Mouse (Mus musculus) midbrain, embryonic 15.5 days (tissue): ENCODE data around the gene Gatad1. TPM values are rescaled to one million over a fixed set of nuclear protein-coding genes. Genes with fewer than 3 reads are reported as not detected.
A peak's percentile ranks its signal among the peaks of the same experiment; 100 is the strongest.
"Not testable (repeated sequence)": the region's sequence is repeated elsewhere in the genome, so short reads cannot be mapped to it uniquely, and the experiment has no call there.

Experiments used
- ATAC-seq: fragments of 200-750 bp; cut with Nextera tagmentation; replicated peaks from 2 replicates; pipeline ENCODE4 v1.8.0; 2017; ENCODE audit warnings: moderate TSS enrichment
- H3K27ac ChIP-seq: fragments of 300-500 bp; sonication (generic); 2 replicates; pipeline ENCODE4 v1.5.1; 2015; ENCODE audit warnings: mild to moderate bottlenecking, inconsistent platforms
- H3K27me3 ChIP-seq: fragments of 300-500 bp; sonication (generic); replicated peaks from 2 replicates; pipeline ENCODE4 v1.6.1; 2015; ENCODE audit warnings: inconsistent platforms
- H3K36me3 ChIP-seq: fragments of 300-500 bp; sonication (generic); replicated peaks from 2 replicates; pipeline ENCODE4 v1.6.1; 2015; ENCODE audit warnings: inconsistent platforms
- H3K4me1 ChIP-seq: fragments of 300-500 bp; sonication (generic); 2 replicates; pipeline ENCODE4 v1.6.1; 2015; ENCODE audit warnings: inconsistent platforms
- H3K4me2 ChIP-seq: fragments of 300-500 bp; sonication (generic); 2 replicates; pipeline ENCODE4 v1.6.1; 2015; ENCODE audit warnings: inconsistent platforms, mild to moderate bottlenecking, moderate library complexity
- H3K4me3 ChIP-seq: fragments of 300-500 bp; sonication (generic); 2 replicates; pipeline ENCODE4 v1.5.1; 2015; ENCODE audit warnings: mild to moderate bottlenecking, inconsistent platforms
- H3K9ac ChIP-seq: fragments of 300-500 bp; sonication (generic); 2 replicates; pipeline ENCODE4 v1.6.1; 2015; ENCODE audit warnings: mild to moderate bottlenecking, inconsistent platforms
- H3K9me3 ChIP-seq: fragments of 300-500 bp; sonication (generic); 2 replicates; pipeline ENCODE4 v1.6.1; 2016; ENCODE audit warnings: inconsistent platforms
- WGBS: fragments of 180-500 bp; shearing (Covaris S2); methylation state at CpG from one replicate; pipeline ENCODE4 v1.1.7; 2015; ENCODE audit warnings: mixed read lengths; 5-methylcytosine and 5-hydroxymethylcytosine counted together
- polyA plus RNA-seq: library from polyadenylated mRNA; unstranded; fragments of >200 nt; fragmentation: Nextera tagmentation; extraction: Ambion mirVana; gene quantifications from 2 replicates; pipeline ENCODE4 v1.2.1, GENCODE M21; 2015

The Gatad1 gene
- polyA plus RNA-seq, 1 experiment from 2014 or later = 59.5 TPM

DNA sequence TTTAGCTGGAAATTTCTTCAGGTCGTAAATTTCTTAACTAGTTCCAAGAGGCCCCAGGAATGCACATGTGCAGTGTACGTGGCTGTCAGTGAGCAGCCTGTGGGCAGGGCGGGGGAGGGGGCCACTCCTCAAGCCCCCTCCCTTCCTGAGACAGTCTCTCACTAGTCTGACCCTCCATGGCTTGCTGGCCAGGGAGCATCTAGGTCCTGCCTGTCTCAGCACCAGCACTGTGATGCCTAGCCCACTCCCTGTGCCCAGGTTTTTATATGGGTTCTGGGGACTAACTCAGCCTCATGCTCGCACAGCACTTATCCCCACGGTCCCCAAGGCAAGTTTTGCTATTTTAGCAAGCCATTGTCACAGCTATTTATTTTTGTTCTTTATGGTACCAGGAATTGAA, 24.7 kb downstream of the Gatad1 start:
- H3K4me2 ChIP-seq = no peak overlapping the region
- H3K36me3 ChIP-seq = peaks cover 21% of the 10 kb centered on the region; the same call in 1 of the 2 replicates
- H3K27ac ChIP-seq = no peak overlapping the region
- H3K27me3 ChIP-seq = no peaks in the 10 kb centered on the region
- no peak overlapping the region for H3K9ac ChIP-seq
- no peaks in the 10 kb centered on the region for H3K4me1 ChIP-seq
- no peak overlapping the region for H3K4me3 ChIP-seq
- no peaks in the 10 kb centered on the region for H3K9me3 ChIP-seq
- 0 out of 2 replicates have a peak, but pooled peaks have one; percentile 30 for ATAC-seq
- WGBS = 82% methylated on average over 5 of the region's 5 CpGs

DNA sequence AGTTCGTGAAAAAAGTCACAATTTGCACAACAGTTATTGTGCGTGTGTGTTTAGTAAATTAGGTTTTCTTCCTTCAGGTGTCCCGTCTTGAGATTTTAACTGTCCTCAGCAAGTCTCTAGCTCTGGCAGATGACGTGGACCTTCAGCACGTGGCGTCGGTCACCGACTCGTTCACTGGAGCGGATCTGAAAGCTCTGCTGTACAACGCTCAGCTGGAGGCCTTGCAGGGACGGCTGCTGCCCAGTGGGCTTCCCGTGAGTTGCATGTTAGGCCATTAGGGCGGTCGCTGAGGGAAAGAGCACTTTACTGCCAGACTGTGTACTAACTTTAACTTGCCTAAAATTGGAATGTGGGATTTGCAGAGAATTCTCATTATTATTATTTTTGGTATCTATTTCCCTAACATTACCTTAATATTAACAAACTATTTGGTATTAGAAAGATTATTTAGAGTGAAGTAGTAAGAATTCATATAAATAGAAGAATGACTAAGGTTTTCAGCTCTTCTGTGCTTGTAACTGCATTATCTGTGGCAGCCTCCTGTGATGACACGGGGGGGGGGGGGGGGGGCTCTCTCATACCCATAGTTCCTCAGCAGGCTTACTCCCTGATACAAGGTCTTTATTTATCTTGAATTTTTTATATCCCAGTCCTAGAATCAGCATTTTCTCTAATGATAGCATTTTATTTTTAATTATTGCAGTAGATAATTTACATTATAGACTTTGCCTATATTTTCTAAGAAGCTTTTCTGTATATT, 25.3 kb downstream of the Gatad1 start:
- Histone ChIP-seq H3K9ac (no peak overlapping the region), H3K4me1 (no peaks in the 10 kb centered on the region), H3K36me3 (peaks cover 21% of the 10 kb centered on the region; the same call in 1 of the 2 replicates), H3K27ac (no peak overlapping the region), H3K4me3 (no peak overlapping the region), H3K9me3 (no peaks in the 10 kb centered on the region), H3K27me3 (no peaks in the 10 kb centered on the region), H3K4me2 (no peak overlapping the region)
- WGBS = 56% methylated on average over 16 of the region's 16 CpGs
- ATAC-seq = no peak

DNA sequence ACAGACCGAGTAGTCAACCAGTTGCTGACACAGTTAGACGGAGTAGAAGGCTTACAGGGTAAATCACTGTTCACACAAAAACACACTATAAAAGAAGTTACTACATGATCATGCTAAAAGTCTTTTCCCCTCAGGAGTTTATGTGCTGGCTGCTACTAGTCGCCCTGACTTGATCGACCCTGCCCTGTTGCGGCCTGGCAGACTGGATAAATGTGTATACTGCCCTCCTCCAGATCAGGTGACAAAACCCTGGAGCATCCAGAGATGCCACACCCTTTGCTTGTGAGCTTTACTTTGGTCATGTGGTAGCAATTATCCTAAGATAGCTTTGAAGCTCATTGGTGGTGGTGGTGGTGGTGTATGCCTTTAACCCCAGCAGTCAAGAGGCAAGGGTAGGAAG, 26.9 kb downstream of the Gatad1 start:
- H3K4me2 ChIP-seq = no peak overlapping the region
- WGBS = 90% methylated on average over 5 of the region's 5 CpGs

DNA sequence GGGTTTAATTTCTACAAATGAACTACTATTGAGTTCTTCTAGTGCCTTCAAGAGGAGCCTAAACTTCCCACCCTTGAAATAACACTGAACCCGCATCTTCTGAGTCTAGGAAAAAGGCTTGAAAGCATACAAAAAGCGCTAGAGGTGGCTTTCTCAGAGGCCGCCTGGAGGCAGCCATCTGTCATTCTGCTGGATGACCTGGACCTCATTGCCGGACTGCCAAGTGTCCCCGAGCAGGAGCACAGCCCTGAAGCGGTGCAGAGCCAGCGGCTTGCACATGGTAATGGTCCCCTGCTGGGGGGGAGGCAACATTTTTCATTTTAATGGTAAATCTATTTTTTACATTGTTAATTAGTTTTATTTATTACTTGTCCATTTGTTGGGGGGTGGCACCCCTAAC, 36.5 kb downstream of the Gatad1 start:
- Histone ChIP-seq H3K27me3 (no peaks in the 10 kb centered on the region), H3K9ac (no peak overlapping the region), H3K36me3 (peaks cover 48% of the 10 kb centered on the region), H3K4me2 (no peak overlapping the region), H3K27ac (no peak overlapping the region), H3K4me3 (no peak overlapping the region), H3K9me3 (no peaks in the 10 kb centered on the region), H3K4me1 (no peaks in the 10 kb centered on the region)
- 89% methylated on average over 7 of the region's 7 CpGs for WGBS
- ATAC-seq = no peak

More for the DNA sequence above, 26.9 kb downstream of the Gatad1 start:
- Histone ChIP-seq H3K27ac (no peak overlapping the region), H3K27me3 (no peaks in the 10 kb centered on the region), H3K9me3 (no peaks in the 10 kb centered on the region), H3K4me3 (no peak overlapping the region), H3K4me1 (no peaks in the 10 kb centered on the region), H3K9ac (no peak overlapping the region), H3K36me3 (peaks cover 23% of the 10 kb centered on the region)
- ATAC-seq = no peak

- not testable (repeated sequence) for H3K4me3 ChIP-seq, H3K9me3 ChIP-seq, H3K27me3 ChIP-seq, H3K9ac ChIP-seq, ATAC-seq, H3K27ac ChIP-seq, H3K4me1 ChIP-seq, H3K4me2 ChIP-seq
- 97% methylated on average over 2 of the region's 2 CpGs for WGBS
- H3K36me3 ChIP-seq = peaks cover 43% of the 10 kb centered on the region
Observed at GRCm38 (mm10) chr5:3611835-3612234, 45.1 kb downstream of the Gatad1 start.

DNA sequence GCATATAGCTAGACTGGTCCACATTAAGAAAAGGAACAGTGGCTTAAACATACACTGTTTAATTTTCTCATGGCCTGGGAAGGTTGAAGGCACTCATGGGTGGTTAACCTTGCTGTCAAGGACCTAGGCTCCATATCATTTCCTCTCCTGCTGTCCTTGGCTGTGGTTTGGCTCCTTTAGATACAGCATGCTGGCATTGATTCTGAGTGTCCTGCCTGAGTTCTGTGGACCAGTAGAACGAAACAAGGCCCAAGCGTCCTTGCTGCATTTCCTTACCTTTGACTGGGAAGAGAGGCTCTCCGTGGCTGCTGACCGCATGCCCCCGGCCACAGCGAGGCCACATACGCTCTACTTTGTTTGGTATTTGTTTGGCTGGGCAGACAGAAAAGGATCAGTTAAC, 47.7 kb downstream of the Gatad1 start:
- no peak overlapping the region for H3K4me3 ChIP-seq
- no peak overlapping the region for H3K4me2 ChIP-seq
- ATAC-seq = no peak
- WGBS = 95% methylated on average over 7 of the region's 7 CpGs
- H3K9me3 ChIP-seq = no peaks in the 10 kb centered on the region
- no peaks in the 10 kb centered on the region for H3K27me3 ChIP-seq
- H3K4me1 ChIP-seq = no peaks in the 10 kb centered on the region
- H3K27ac ChIP-seq = no peak overlapping the region
- peaks cover 46% of the 10 kb centered on the region for H3K36me3 ChIP-seq
- no peak overlapping the region for H3K9ac ChIP-seq

- Histone ChIP-seq H3K4me3 (no peak overlapping the region), H3K4me1 (no peaks in the 10 kb centered on the region), H3K9ac (no peak overlapping the region), H3K27me3 (no peaks in the 10 kb centered on the region), H3K9me3 (no peaks in the 10 kb centered on the region), H3K4me2 (no peak overlapping the region), H3K36me3 (peaks cover 43% of the 10 kb centered on the region), H3K27ac (no peak overlapping the region)
- WGBS = 96% methylated on average over 9 of the region's 9 CpGs
- no peak for ATAC-seq
Observed at GRCm38 (mm10) chr5:3607114-3607513, 49.9 kb downstream of the Gatad1 start.

GRCm38 (mm10) chr5:3600790-3601189, 56.2 kb downstream of the Gatad1 start:
- WGBS = 88% methylated on average over 3 of the region's 3 CpGs
- Histone ChIP-seq H3K4me2 (no peak overlapping the region), H3K36me3 (peaks cover 14% of the 10 kb centered on the region), H3K4me1 (peaks cover 12% of the 10 kb centered on the region), H3K4me3 (no peak overlapping the region), H3K27ac (no peak overlapping the region), H3K27me3 (no peaks in the 10 kb centered on the region), H3K9me3 (no peaks in the 10 kb centered on the region), H3K9ac (no peak overlapping the region)
- no peak for ATAC-seq

DNA sequence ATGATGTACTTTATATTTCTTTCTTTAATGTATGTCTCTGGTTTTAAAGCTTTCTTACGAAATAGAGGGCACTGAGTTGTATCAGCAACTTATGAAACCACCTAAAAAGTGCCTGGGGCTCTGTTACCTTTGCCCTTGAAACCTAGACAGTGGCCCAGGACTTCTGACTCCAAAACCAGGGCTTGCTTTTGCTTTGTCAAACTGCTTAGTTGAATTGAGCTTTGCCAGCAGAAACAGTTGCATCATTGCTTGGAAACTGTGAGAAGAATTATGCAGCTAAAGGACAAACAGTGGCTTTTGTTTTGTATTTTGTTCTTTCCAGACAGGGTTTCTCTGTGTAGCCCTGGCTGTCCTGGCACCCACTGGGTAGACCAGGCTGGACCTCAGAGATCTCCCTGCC, 56.7 kb downstream of the Gatad1 start:
- H3K27ac ChIP-seq = no peak overlapping the region
- H3K9ac ChIP-seq = no peak overlapping the region
- H3K27me3 ChIP-seq = no peaks in the 10 kb centered on the region
- peaks cover 9% of the 10 kb centered on the region for H3K36me3 ChIP-seq
- H3K4me1 ChIP-seq = peaks cover 14% of the 10 kb centered on the region
- H3K4me2 ChIP-seq = no peak overlapping the region
- ATAC-seq = no peak
- 77% methylated on average over 1 of the region's 1 CpGs for whole genome bisulfite sequencing
- H3K4me3 ChIP-seq = no peak overlapping the region
- H3K9me3 ChIP-seq = no peaks in the 10 kb centered on the region

- no peak overlapping the region for H3K4me3 ChIP-seq
- H3K9me3 ChIP-seq = no peaks in the 10 kb centered on the region
- no peak overlapping the region for H3K9ac ChIP-seq
- ATAC-seq = no peak
- no peaks in the 10 kb centered on the region for H3K27me3 ChIP-seq
- WGBS = 93% methylated on average over 5 of the region's 5 CpGs
- peaks cover 28% of the 10 kb centered on the region for H3K4me1 ChIP-seq
- H3K36me3 ChIP-seq = no peaks in the 10 kb centered on the region
- no peak overlapping the region for H3K27ac ChIP-seq
- H3K4me2 ChIP-seq = no peak overlapping the region
Observed at GRCm38 (mm10) chr5:3598766-3599165, 58.2 kb downstream of the Gatad1 start.

GRCm38 (mm10) chr5:3597171-3597570, 59.8 kb downstream of the Gatad1 start:
- H3K27ac ChIP-seq = no peak overlapping the region
- peak overlapping the region; percentile 79 for H3K4me2 ChIP-seq
- H3K9ac ChIP-seq = peak overlapping the region; percentile 77; the same call in 1 of the 2 replicates
- H3K9me3 ChIP-seq = no peaks in the 10 kb centered on the region
- H3K27me3 ChIP-seq = no peaks in the 10 kb centered on the region
- H3K4me3 ChIP-seq = peak overlapping the region; percentile 81
- no peak for ATAC-seq
- peaks cover 28% of the 10 kb centered on the region for H3K4me1 ChIP-seq
- H3K36me3 ChIP-seq = no peaks in the 10 kb centered on the region

DNA sequence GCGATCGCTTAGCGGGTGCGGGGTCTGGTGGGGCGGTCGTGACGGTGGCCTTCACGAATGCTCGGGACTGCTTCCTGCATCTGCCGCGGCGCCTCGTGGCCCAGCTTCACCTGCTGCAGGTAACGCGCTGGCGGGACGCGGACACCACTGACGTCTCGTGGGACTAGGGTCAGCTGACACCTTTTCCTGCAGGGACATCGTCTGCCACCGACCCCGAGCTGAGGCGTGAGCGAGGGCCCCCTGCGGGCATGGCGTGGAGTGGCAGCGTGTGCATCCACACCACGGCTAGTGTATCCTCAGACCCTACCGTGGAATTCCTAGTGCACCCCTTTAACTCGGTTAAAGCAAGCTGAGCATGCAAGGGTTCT, 60.6 kb downstream of the Gatad1 start, which contains the start of gene Rbm48:
Gene Rbm48 (minus strand): TSS at position 187 of the 368 bp plus-strand sequence.
- H3K27ac ChIP-seq = peak within 1 kb of the TSS; percentile 83
- H3K9me3 ChIP-seq = no peaks in the 10 kb centered on the region
- peaks cover 2% of the 10 kb centered on the region; the same call in 1 of the 2 replicates for H3K36me3 ChIP-seq
- peak within 1 kb of the TSS; percentile 79 for H3K4me2 ChIP-seq
- H3K4me3 ChIP-seq = peak within 1 kb of the TSS; percentile 81
- H3K27me3 ChIP-seq = no peaks in the 10 kb centered on the region
- peaks cover 28% of the 10 kb centered on the region for H3K4me1 ChIP-seq
- ATAC-seq = peak; percentile 91
- peak within 1 kb of the TSS; percentile 77 for H3K9ac ChIP-seq
- WGBS = 0% methylated on average over 31 of the region's 31 CpGs
